Mouse (Mus musculus): Measurements from ENCODE around the gene Cers3. TPM values are rescaled to one million over a fixed set of nuclear protein-coding genes. Genes with fewer than 3 reads are reported as not detected.
A peak's percentile ranks its signal among the peaks of the same experiment; 100 is the strongest.

Cers3 gene
- polyA plus RNA-seq, 1 experiment from 2014 or later: 0.15 TPM

GRCm38 (mm10) chr7:66842021-66842420 lies 98.7 kb downstream of the Cers3 start:
- H3K4me3 ChIP-seq (replicated peaks; ENCODE audit: low read length): no peak overlapping the region
- DNase-seq (ENCODE audit: low spot score) (peak; percentile 69), ATAC-seq (ENCODE audit: low FRiP score) (no peak)
- no peaks in the 10 kb centered on the region for H3K36me3 ChIP-seq (replicated peaks; ENCODE audit: control insufficient read depth, insufficient read depth)
- no peak overlapping the region for H3K9ac ChIP-seq
- no peak overlapping the region for H3K4me2 ChIP-seq (replicated peaks)
- 0 out of 2 replicates have a peak, but pooled peaks cover 2% of the 10 kb centered on the region for H3K27me3 ChIP-seq (ENCODE audit: control insufficient read depth, insufficient read depth, low read length)
- no peak overlapping the region for H3K27ac ChIP-seq
- H3K9me3 ChIP-seq (ENCODE audit: control insufficient read depth, low read length): no peaks in the 10 kb centered on the region
- 59% methylated on average over 10 of the region's 10 CpGs for WGBS
- H3K4me1 ChIP-seq (replicated peaks; ENCODE audit: control insufficient read depth, insufficient read depth, low read length): peaks cover 8% of the 10 kb centered on the region; the same call in 1 of the 2 replicates

GRCm38 (mm10) chr7:66843846-66844245 lies 100.5 kb downstream of the Cers3 start:
- 77% methylated on average over 2 of the region's 2 CpGs for WGBS
- H3K36me3 ChIP-seq (replicated peaks; ENCODE audit: control insufficient read depth, insufficient read depth): no peaks in the 10 kb centered on the region
- no peaks in the 10 kb centered on the region for H3K27me3 ChIP-seq (ENCODE audit: control insufficient read depth, insufficient read depth, low read length)
- H3K4me1 ChIP-seq (replicated peaks; ENCODE audit: control insufficient read depth, insufficient read depth, low read length): peaks cover 8% of the 10 kb centered on the region; the same call in 1 of the 2 replicates
- no peaks in the 10 kb centered on the region for H3K9me3 ChIP-seq (ENCODE audit: control insufficient read depth, low read length)
- no peak overlapping the region for H3K9ac ChIP-seq
- no peak overlapping the region for H3K27ac ChIP-seq
- H3K4me2 ChIP-seq (replicated peaks): no peak overlapping the region
- no peak overlapping the region for H3K4me3 ChIP-seq (replicated peaks; ENCODE audit: low read length)
- DNase-seq (ENCODE audit: low spot score) (no peak), ATAC-seq (ENCODE audit: low FRiP score) (no peak)

DNA sequence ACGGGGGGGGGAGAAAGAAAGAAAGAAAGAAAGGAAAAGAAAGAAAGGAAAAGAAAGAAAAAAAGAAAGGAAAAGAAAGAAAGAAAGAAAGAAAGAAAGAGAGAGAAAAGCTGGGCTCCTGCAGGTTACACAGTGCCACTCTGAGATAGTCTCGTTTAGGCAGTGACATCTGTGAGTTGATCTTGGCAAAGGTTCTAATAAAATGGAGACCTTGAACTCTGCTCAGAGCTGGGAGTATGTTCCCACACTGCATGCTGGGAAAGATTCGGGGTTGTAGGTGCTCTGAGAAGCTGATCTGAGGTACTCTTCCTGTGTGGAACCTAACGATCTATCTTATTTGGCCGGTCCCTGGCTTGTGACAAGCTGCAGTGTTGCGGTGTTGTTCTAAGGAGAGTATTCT lies 103.3 kb downstream of the Cers3 start:
- no peak overlapping the region for H3K4me3 ChIP-seq (replicated peaks; ENCODE audit: low read length)
- H3K4me2 ChIP-seq (replicated peaks): no peak overlapping the region
- DNase-seq (ENCODE audit: low spot score) (no peak), ATAC-seq (ENCODE audit: low FRiP score) (no peak)
- no peaks in the 10 kb centered on the region for H3K9me3 ChIP-seq (ENCODE audit: control insufficient read depth, low read length)
- H3K4me1 ChIP-seq (replicated peaks; ENCODE audit: control insufficient read depth, insufficient read depth, low read length): no peaks in the 10 kb centered on the region
- 82% methylated on average over 6 of the region's 6 CpGs for WGBS
- H3K9ac ChIP-seq: no peak overlapping the region
- H3K27ac ChIP-seq: no peak overlapping the region
- H3K27me3 ChIP-seq (ENCODE audit: control insufficient read depth, insufficient read depth, low read length): no peaks in the 10 kb centered on the region
- H3K36me3 ChIP-seq (replicated peaks; ENCODE audit: control insufficient read depth, insufficient read depth): no peaks in the 10 kb centered on the region

DNA sequence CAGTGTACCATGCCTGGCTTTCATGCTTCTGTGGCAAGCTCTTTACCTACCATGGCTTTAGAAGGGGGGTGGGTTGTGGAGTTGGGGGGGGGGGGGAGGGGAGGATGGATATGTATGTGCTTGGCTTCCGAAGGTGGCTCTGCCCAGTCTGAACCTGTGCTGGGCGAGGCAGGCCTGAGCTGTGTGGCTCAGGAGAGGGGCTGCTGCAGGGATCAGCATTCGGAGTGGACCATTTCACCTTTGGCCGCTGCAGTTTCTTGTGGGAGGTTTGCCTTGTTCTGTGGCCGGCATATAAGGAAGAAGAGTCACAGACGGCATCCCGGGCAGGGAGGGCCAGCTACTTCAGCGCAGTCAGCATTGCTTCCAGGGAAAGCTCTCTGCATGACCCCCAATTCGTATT lies 104.0 kb downstream of the Cers3 start:
- Histone ChIP-seq H3K4me2 (replicated peaks) (no peak overlapping the region), H3K27ac (no peak overlapping the region), H3K36me3 (replicated peaks; ENCODE audit: control insufficient read depth, insufficient read depth) (no peaks in the 10 kb centered on the region), H3K9ac (no peak overlapping the region), H3K4me1 (replicated peaks; ENCODE audit: control insufficient read depth, insufficient read depth, low read length) (no peaks in the 10 kb centered on the region), H3K27me3 (ENCODE audit: control insufficient read depth, insufficient read depth, low read length) (no peaks in the 10 kb centered on the region), H3K9me3 (ENCODE audit: control insufficient read depth, low read length) (no peaks in the 10 kb centered on the region), H3K4me3 (replicated peaks; ENCODE audit: low read length) (no peak overlapping the region)
- ATAC-seq (ENCODE audit: low FRiP score) (no peak), DNase-seq (ENCODE audit: low spot score) (no peak)
- WGBS: 82% methylated on average over 9 of the region's 9 CpGs

- no peak for DNase-seq (ENCODE audit: low spot score)
- ATAC-seq (ENCODE audit: low FRiP score): no peak
These were observed 106.0 kb downstream of the Cers3 start for GRCm38 (mm10) chr7:66849316-66849715.

GRCm38 (mm10) chr7:66852164-66852563 lies 108.9 kb downstream of the Cers3 start:
- DNase-seq (ENCODE audit: low spot score) (no peak), ATAC-seq (ENCODE audit: low FRiP score) (no peak)
- 84% methylated on average over 3 of the region's 3 CpGs for WGBS
- no peaks in the 10 kb centered on the region for H3K9me3 ChIP-seq (ENCODE audit: control insufficient read depth, low read length)
- H3K27ac ChIP-seq: no peak overlapping the region
- no peak overlapping the region for H3K4me2 ChIP-seq (replicated peaks)
- no peaks in the 10 kb centered on the region for H3K36me3 ChIP-seq (replicated peaks; ENCODE audit: control insufficient read depth, insufficient read depth)
- no peaks in the 10 kb centered on the region for H3K4me1 ChIP-seq (replicated peaks; ENCODE audit: control insufficient read depth, insufficient read depth, low read length)
- H3K27me3 ChIP-seq (ENCODE audit: control insufficient read depth, insufficient read depth, low read length): no peaks in the 10 kb centered on the region
- no peak overlapping the region for H3K9ac ChIP-seq
- no peak overlapping the region for H3K4me3 ChIP-seq (replicated peaks; ENCODE audit: low read length)

More at GRCm38 (mm10) chr7:66849316-66849715, 106.0 kb downstream of the Cers3 start:
- H3K9me3 ChIP-seq (ENCODE audit: control insufficient read depth, low read length): no peaks in the 10 kb centered on the region
- no peaks in the 10 kb centered on the region for H3K36me3 ChIP-seq (replicated peaks; ENCODE audit: control insufficient read depth, insufficient read depth)
- no peaks in the 10 kb centered on the region for H3K4me1 ChIP-seq (replicated peaks; ENCODE audit: control insufficient read depth, insufficient read depth, low read length)
- no peak overlapping the region for H3K27ac ChIP-seq
- no peaks in the 10 kb centered on the region for H3K27me3 ChIP-seq (ENCODE audit: control insufficient read depth, insufficient read depth, low read length)
- H3K4me3 ChIP-seq (replicated peaks; ENCODE audit: low read length): no peak overlapping the region
- no peak overlapping the region for H3K4me2 ChIP-seq (replicated peaks)
- H3K9ac ChIP-seq: no peak overlapping the region
- WGBS: 96% methylated on average over 6 of the region's 6 CpGs

GRCm38 (mm10) chr7:66857610-66858009 lies 114.3 kb downstream of the Cers3 start:
- DNase-seq (ENCODE audit: low spot score) (no peak), ATAC-seq (ENCODE audit: low FRiP score) (no peak)
- 56% methylated on average over 1 of the region's 1 CpGs for WGBS
- Histone ChIP-seq H3K36me3 (replicated peaks; ENCODE audit: control insufficient read depth, insufficient read depth) (no peaks in the 10 kb centered on the region), H3K9me3 (ENCODE audit: control insufficient read depth, low read length) (no peaks in the 10 kb centered on the region), H3K9ac (no peak overlapping the region), H3K4me2 (replicated peaks) (no peak overlapping the region), H3K27ac (no peak overlapping the region), H3K4me3 (replicated peaks; ENCODE audit: low read length) (no peak overlapping the region), H3K4me1 (replicated peaks; ENCODE audit: control insufficient read depth, insufficient read depth, low read length) (no peaks in the 10 kb centered on the region), H3K27me3 (ENCODE audit: control insufficient read depth, insufficient read depth, low read length) (no peaks in the 10 kb centered on the region)

DNA sequence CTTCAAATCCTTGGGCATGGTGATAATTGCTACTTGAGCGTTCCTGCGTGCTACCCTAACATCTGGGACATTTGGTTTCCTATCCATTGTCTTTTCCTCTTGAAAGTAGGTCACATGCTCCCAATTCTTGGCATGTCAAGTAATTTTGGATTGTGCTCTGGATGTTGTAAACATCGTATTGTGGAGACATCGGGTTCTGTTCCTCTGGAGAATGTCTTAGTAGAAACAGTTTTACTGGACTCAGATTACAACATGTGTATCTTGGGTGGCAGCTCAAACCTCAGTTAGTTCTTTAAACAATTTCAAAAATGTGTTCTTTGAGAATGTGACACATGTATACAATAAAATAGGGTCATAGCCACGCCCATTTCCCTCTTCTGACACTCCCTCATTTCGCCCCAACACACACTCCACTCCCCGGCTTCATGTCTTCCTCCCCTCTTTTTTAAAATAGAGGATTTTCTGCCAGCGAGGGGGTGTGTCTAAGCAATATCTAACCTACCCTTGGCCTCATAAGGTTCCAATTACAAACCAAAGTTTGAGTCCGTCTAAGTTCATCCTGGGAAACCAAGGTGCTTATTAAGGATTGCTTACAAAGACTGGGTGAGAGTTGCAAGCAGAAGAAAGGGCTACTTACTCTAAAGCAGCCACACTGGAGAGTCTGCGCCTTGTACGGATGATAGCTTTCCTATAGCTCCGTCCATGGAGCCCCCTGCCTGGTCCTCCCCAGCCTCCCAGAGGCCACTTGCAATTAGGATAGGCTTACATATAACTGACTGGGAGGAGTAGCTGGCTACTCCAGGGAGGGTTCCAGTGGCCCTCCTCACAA lies 115.2 kb downstream of the Cers3 start:
- Histone ChIP-seq H3K27me3 (ENCODE audit: control insufficient read depth, insufficient read depth, low read length) (no peaks in the 10 kb centered on the region), H3K4me3 (replicated peaks; ENCODE audit: low read length) (no peak overlapping the region)

DNA sequence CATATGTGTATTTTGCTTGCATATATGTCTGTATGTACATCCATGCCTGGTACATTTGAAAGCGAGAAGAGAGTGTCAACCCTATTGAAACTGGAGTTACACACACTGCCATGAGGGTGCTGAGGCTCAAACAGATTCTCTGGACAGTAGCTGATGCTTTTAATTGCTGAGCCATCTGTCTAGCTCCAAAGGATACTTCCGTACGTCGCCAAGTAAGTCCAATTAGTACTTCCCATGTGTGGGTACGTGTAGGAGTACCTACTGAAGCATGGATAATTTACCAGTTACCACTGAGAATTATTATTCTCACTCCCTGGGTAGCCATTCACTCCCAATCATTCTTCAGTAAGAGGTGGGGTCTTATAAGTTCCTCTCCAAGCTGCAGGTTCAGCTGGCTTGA lies 115.9 kb downstream of the Cers3 start:
- Histone ChIP-seq H3K4me2 (replicated peaks) (no peak overlapping the region), H3K9me3 (ENCODE audit: control insufficient read depth, low read length) (no peaks in the 10 kb centered on the region), H3K4me1 (replicated peaks; ENCODE audit: control insufficient read depth, insufficient read depth, low read length) (no peaks in the 10 kb centered on the region), H3K27ac (no peak overlapping the region), H3K27me3 (ENCODE audit: control insufficient read depth, insufficient read depth, low read length) (no peaks in the 10 kb centered on the region), H3K4me3 (replicated peaks; ENCODE audit: low read length) (no peak overlapping the region), H3K36me3 (replicated peaks; ENCODE audit: control insufficient read depth, insufficient read depth) (no peaks in the 10 kb centered on the region), H3K9ac (no peak overlapping the region)
- ATAC-seq (ENCODE audit: low FRiP score) (no peak), DNase-seq (ENCODE audit: low spot score) (no peak)
- 51% methylated on average over 5 of the region's 5 CpGs for WGBS

More for the DNA sequence above, 115.2 kb downstream of the Cers3 start:
- WGBS: 78% methylated on average over 12 of the region's 12 CpGs
- no peaks in the 10 kb centered on the region for H3K36me3 ChIP-seq (replicated peaks; ENCODE audit: control insufficient read depth, insufficient read depth)
- ATAC-seq (ENCODE audit: low FRiP score) (no peak), DNase-seq (ENCODE audit: low spot score) (no peak)
- no peak overlapping the region for H3K9ac ChIP-seq
- no peaks in the 10 kb centered on the region for H3K9me3 ChIP-seq (ENCODE audit: control insufficient read depth, low read length)
- H3K27ac ChIP-seq: no peak overlapping the region
- H3K4me2 ChIP-seq (replicated peaks): no peak overlapping the region
- no peaks in the 10 kb centered on the region for H3K4me1 ChIP-seq (replicated peaks; ENCODE audit: control insufficient read depth, insufficient read depth, low read length)

Data from hindbrain, embryonic 14.5 days (tissue).